Mouse (Mus musculus): ENCODE measurements around the gene Rbp7. TPM values are rescaled to one million over a fixed set of nuclear protein-coding genes. Genes with fewer than 3 reads are reported as not detected.
"Not testable (repeated sequence)": the region's sequence is repeated elsewhere in the genome, so short reads cannot be mapped to it uniquely, and the experiment has no call there.

Rbp7 gene
- polyA plus RNA-seq, 1 experiment = not detected

DNA sequence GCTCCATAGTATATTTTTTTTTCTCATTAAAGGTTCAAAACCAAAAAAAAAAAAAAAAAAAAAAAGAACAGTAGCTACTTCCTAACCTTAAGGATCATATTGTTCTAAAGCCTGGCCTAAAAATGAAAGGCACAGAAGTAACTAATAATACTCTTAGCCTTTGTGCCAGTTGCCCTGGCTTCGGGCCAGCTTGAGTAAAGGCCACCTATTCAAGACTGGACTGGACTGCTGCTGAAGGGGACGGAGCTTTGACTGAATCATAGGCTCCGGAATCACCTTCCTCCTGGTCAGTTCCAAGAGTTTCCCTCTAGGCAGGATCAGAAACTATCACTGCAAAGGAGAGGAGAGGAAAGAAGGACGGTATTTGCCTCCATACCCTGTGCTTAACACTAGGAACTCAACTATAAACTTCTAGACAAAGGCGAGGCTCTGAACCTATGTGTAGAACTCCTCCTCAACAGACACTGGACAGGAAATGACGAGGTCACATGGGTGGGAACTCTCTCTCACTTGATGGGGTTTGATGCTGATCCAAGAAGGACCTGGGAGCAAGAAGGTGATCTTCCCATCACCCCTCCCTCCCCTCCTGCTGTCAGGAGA is 3.2 kb upstream of the Rbp7 start:
- H3K4me3 ChIP-seq (replicated peaks) = no peak overlapping the region
- peaks cover 25% of the 10 kb centered on the region for H3K4me1 ChIP-seq
- no peaks in the 10 kb centered on the region for H3K36me3 ChIP-seq (replicated peaks; ENCODE audit: low read length)
- no peak for TF ChIP-seq GATA1 (IDR thresholded peaks at IDR 0.05; ENCODE audit: borderline replicate concordance, low read length)
- TF ChIP-seq FLI1 (IDR thresholded peaks at IDR 0.05; ENCODE audit: low read length) = no peak
- H3K9me3 ChIP-seq = peaks cover 5% of the 10 kb centered on the region
- peaks cover 54% of the 10 kb centered on the region for H3K27me3 ChIP-seq (replicated peaks)

DNA sequence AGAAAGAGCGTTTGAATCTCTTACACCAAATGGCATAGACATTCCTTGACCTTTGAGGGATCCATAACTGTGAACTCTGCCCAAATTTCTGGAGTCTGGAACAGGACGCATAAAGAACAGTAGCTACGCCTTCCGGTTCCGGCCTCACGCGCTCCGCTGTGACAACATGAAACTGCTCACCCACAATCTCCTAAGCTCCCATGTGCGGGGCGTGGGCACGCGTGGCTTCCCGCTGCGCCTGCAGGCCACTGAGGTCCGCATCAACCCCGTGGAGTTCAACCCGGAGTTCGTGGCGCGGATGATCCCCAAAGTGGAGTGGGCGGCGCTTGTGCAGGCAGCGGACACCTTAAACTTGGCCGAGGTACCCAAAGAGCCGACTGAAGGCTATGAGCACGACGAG is 2.4 kb upstream of the Rbp7 start:
- H3K36me3 ChIP-seq (replicated peaks; ENCODE audit: low read length); H3K4me3 ChIP-seq (replicated peaks); H3K9me3 ChIP-seq: not testable (repeated sequence)
- Histone ChIP-seq H3K27me3 (replicated peaks) (peaks cover 46% of the 10 kb centered on the region), H3K4me1 (peaks cover 22% of the 10 kb centered on the region)

DNA sequence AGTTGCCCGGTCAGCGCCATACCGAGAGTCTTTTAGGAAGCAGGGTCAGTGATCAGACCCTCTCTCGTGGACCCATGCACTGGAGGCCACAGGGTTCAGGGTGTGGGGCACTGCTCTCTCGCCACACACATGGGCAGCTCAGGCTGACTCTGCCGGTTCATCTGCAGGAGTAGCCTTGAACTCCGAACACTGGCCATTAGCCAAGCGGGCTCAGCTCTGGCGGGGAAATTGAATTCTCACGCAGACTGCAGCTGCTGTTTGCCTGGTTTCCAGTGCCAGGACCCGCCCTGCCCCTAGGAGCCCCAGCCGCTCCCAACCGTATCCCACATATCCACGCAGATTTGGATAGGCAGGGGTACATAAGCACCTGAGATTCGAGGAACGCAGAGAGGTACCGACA is 515 bp downstream of the Rbp7 start:
- Histone ChIP-seq H3K27me3 (replicated peaks) (peaks cover 32% of the 10 kb centered on the region), H3K4me3 (replicated peaks) (no peak overlapping the region), H3K9me3 (peaks cover 6% of the 10 kb centered on the region; the same call in 1 of the 2 replicates), H3K4me1 (peaks cover 18% of the 10 kb centered on the region), H3K36me3 (replicated peaks; ENCODE audit: low read length) (no peaks in the 10 kb centered on the region)
- TF ChIP-seq FLI1 (IDR thresholded peaks at IDR 0.05; ENCODE audit: low read length) (no peak), GATA1 (IDR thresholded peaks at IDR 0.05; ENCODE audit: borderline replicate concordance, low read length) (no peak)

GRCm38 (mm10) chr4:149453656-149454055 is 1.1 kb downstream of the Rbp7 start:
- Histone ChIP-seq H3K9me3 (peaks cover 6% of the 10 kb centered on the region; the same call in 1 of the 2 replicates), H3K27me3 (replicated peaks) (peaks cover 26% of the 10 kb centered on the region), H3K4me3 (replicated peaks) (no peak overlapping the region), H3K36me3 (replicated peaks; ENCODE audit: low read length) (no peaks in the 10 kb centered on the region), H3K4me1 (peaks cover 17% of the 10 kb centered on the region)
- TF ChIP-seq GATA1 (IDR thresholded peaks at IDR 0.05; ENCODE audit: borderline replicate concordance, low read length) (no peak), FLI1 (IDR thresholded peaks at IDR 0.05; ENCODE audit: low read length) (no peak)

DNA sequence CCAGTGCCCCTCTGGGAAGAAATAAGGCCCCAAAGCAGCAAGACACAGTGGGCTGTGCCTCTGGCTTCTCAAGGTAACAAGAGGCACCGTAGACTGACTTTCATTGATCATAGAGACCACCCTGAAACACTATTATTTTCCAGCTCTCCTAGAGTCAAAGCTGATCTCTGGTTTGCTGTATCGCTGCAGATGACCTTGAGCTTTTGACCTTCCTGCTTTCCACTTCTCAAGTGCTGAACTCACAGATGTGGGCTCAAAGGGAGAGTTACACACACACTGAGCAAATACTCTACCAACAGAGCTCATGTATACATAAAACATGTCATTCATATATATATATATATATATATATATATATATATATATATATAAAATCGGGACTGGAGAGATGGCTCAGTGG is 4.1 kb downstream of the Rbp7 start:
- Histone ChIP-seq H3K4me3 (replicated peaks) (no peak overlapping the region), H3K9me3 (peaks cover 6% of the 10 kb centered on the region; the same call in 1 of the 2 replicates), H3K27me3 (replicated peaks) (peaks cover 10% of the 10 kb centered on the region), H3K36me3 (replicated peaks; ENCODE audit: low read length) (no peaks in the 10 kb centered on the region), H3K4me1 (peaks cover 18% of the 10 kb centered on the region)
- TF ChIP-seq FLI1 (IDR thresholded peaks at IDR 0.05; ENCODE audit: low read length) (no peak), GATA1 (IDR thresholded peaks at IDR 0.05; ENCODE audit: borderline replicate concordance, low read length) (no peak)

GRCm38 (mm10) chr4:149446309-149446708 is 8.5 kb downstream of the Rbp7 start:
- Histone ChIP-seq H3K4me3 (replicated peaks) (no peak overlapping the region), H3K9me3 (no peaks in the 10 kb centered on the region), H3K27me3 (replicated peaks) (no peaks in the 10 kb centered on the region), H3K36me3 (replicated peaks; ENCODE audit: low read length) (no peaks in the 10 kb centered on the region), H3K4me1 (peaks cover 23% of the 10 kb centered on the region)
- TF ChIP-seq GATA1 (IDR thresholded peaks at IDR 0.05; ENCODE audit: borderline replicate concordance, low read length) (no peak), FLI1 (IDR thresholded peaks at IDR 0.05; ENCODE audit: low read length) (no peak)

GRCm38 (mm10) chr4:149445868-149446267 is 8.9 kb downstream of the Rbp7 start:
- H3K36me3 ChIP-seq (replicated peaks; ENCODE audit: low read length) = no peaks in the 10 kb centered on the region
- no peaks in the 10 kb centered on the region for H3K27me3 ChIP-seq (replicated peaks)
- peaks cover 23% of the 10 kb centered on the region for H3K4me1 ChIP-seq
- H3K9me3 ChIP-seq = no peaks in the 10 kb centered on the region
- H3K4me3 ChIP-seq (replicated peaks) = peak overlapping the region; percentile 89
- TF ChIP-seq FLI1 (IDR thresholded peaks at IDR 0.05; ENCODE audit: low read length) (no peak), GATA1 (IDR thresholded peaks at IDR 0.05; ENCODE audit: borderline replicate concordance, low read length) (no peak)

GRCm38 (mm10) chr4:149444964-149445701 is 9.6 kb downstream of the Rbp7 start:
- TF ChIP-seq GATA1 (IDR thresholded peaks at IDR 0.05; ENCODE audit: borderline replicate concordance, low read length) (no peak), FLI1 (IDR thresholded peaks at IDR 0.05; ENCODE audit: low read length) (no peak)

GRCm38 (mm10) chr4:149444465-149444864 is 10.3 kb downstream of the Rbp7 start:
- H3K4me3 ChIP-seq (replicated peaks) = peak overlapping the region; percentile 23
- H3K36me3 ChIP-seq (replicated peaks; ENCODE audit: low read length) = no peaks in the 10 kb centered on the region
- no peaks in the 10 kb centered on the region for H3K27me3 ChIP-seq (replicated peaks)
- H3K4me1 ChIP-seq = peaks cover 27% of the 10 kb centered on the region
- H3K9me3 ChIP-seq = no peaks in the 10 kb centered on the region
- TF ChIP-seq FLI1 (IDR thresholded peaks at IDR 0.05; ENCODE audit: low read length) = no peak
- TF ChIP-seq GATA1 (IDR thresholded peaks at IDR 0.05; ENCODE audit: borderline replicate concordance, low read length) = no peak

More at GRCm38 (mm10) chr4:149444964-149445701, 9.6 kb downstream of the Rbp7 start:
- H3K27me3 ChIP-seq (replicated peaks) = no peaks in the 10 kb centered on the region
- peak overlapping the region; percentile 89 for H3K4me3 ChIP-seq (replicated peaks)
- peaks cover 23% of the 10 kb centered on the region for H3K4me1 ChIP-seq
- no peaks in the 10 kb centered on the region for H3K36me3 ChIP-seq (replicated peaks; ENCODE audit: low read length)
- H3K9me3 ChIP-seq = no peaks in the 10 kb centered on the region

- Histone ChIP-seq H3K36me3 (replicated peaks; ENCODE audit: low read length) (no peaks in the 10 kb centered on the region), H3K9me3 (no peaks in the 10 kb centered on the region), H3K27me3 (replicated peaks) (no peaks in the 10 kb centered on the region), H3K4me3 (replicated peaks) (no peak overlapping the region), H3K4me1 (peaks cover 29% of the 10 kb centered on the region)
- TF ChIP-seq FLI1 (IDR thresholded peaks at IDR 0.05; ENCODE audit: low read length) (no peak), GATA1 (IDR thresholded peaks at IDR 0.05; ENCODE audit: borderline replicate concordance, low read length) (no peak)
Observed at GRCm38 (mm10) chr4:149442436-149442835, 12.3 kb downstream of the Rbp7 start.

Data from megakaryocyte, embryonic 14.5 days (primary cell).